Mouse (Mus musculus) thymus, adult 2 months (tissue): Measurements from ENCODE around the gene Lrrtm3.

ENCODE experiments used
- CTCF ChIP-seq: fragments of 200-500 bp; IDR thresholded peaks from 2 replicates; pipeline ENCODE4 v1.5.1; 2012; ENCODE audit warnings: mild to moderate bottlenecking, control low read depth, low read length, moderate library complexity, borderline replicate concordance; ENCODE audit not compliant: control insufficient read depth, poor library complexity, insufficient read depth; ENCODE audit errors: extremely low read depth
- POLR2A ChIP-seq: fragments of 200-500 bp; IDR thresholded peaks from 2 replicates; pipeline ENCODE4 v1.6.1; 2012; ENCODE audit warnings: mild to moderate bottlenecking, low read length, control low read depth, moderate library complexity; ENCODE audit not compliant: control insufficient read depth, poor library complexity, insufficient read depth; ENCODE audit errors: extremely low read depth

DNA sequence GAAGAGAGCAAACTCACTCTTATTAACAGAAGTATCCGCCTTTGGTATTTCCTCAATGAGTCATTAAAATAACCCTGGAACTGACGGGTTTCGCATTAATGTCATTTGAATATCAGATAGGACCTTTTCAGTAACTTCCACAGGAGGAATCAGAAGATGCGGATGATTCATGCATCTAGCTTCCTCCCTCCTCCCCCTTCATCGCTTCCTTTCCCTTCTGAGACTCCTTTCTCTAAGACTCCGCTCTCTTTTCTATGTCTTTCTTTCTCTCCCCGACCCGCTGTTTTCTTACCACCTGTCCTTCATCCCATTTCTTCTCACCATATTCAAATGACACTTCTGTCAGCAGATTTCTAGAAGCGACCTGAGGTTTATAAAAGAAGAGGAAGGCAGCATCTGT is 88.1 kb downstream of the Lrrtm3 start:
- TF ChIP-seq POLR2A, result no peak
- no peak for TF ChIP-seq CTCF
